Mouse (Mus musculus): Measurements from ENCODE around the gene 3110021N24Rik. TPM values are rescaled to one million over a fixed set of nuclear protein-coding genes. Genes with fewer than 3 reads are reported as not detected.
A peak's percentile ranks its signal among the peaks of the same experiment; 100 is the strongest.
"Not testable (repeated sequence)": the region's sequence is repeated elsewhere in the genome, so short reads cannot be mapped to it uniquely, and the experiment has no call there.

3110021N24Rik gene
- under 1 TPM; 0.79 to 0.86 TPM for total RNA-seq (2021)
- long read RNA-seq, experiment 1, partial matches to known transcripts = 0 of 3 reads
- long read RNA-seq, experiment 1, other reads (novel, unspliced or antisense) = 3 of 3 reads
- long read RNA-seq, experiment 2, partial matches to known transcripts = 0 of 1 reads
- long read RNA-seq, experiment 2, other reads (novel, unspliced or antisense) = 1 of 1 reads

DNA sequence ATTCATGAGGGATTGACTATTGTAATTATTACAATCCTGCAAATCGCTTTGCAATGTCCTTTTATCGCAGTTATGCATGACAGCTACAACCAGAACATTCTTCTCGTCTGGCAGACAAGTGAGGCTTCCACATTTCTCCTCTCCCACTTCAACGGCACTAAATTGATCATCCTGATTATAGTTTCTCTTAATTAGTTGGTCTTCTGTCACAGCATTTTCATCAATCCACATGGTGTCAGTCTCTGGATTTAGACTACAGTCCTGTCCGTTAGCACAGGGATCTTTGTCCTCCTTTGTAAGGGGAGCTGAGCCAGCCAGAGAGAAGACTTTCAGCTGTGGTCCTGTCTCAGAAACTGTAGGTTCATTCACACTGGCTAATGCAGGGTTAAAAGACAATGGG, at the start of gene 3110021N24Rik:
Gene 3110021N24Rik, plus strand, starts transcription at position 301 of the 400 bp plus-strand sequence.
- H3K27ac ChIP-seq = no peak within 1 kb of the TSS
- DNase-seq = no peak
- TF ChIP-seq CTCF (IDR thresholded peaks at IDR 0.05) = no peak
- intact Hi-C loops (cut with DNase I) = no loop called here
- no peak within 1 kb of the TSS for H3K4me3 ChIP-seq

GRCm38 (mm10) chr4:108686156-108686555, 33.3 kb upstream of the 3110021N24Rik start:
- Histone ChIP-seq H3K27ac (no peak overlapping the region), H3K4me3 (no peak overlapping the region)
- no peak for DNase-seq
- no peak for TF ChIP-seq CTCF (IDR thresholded peaks at IDR 0.05)
- intact Hi-C loops (cut with DNase I) = no loop called here

DNA sequence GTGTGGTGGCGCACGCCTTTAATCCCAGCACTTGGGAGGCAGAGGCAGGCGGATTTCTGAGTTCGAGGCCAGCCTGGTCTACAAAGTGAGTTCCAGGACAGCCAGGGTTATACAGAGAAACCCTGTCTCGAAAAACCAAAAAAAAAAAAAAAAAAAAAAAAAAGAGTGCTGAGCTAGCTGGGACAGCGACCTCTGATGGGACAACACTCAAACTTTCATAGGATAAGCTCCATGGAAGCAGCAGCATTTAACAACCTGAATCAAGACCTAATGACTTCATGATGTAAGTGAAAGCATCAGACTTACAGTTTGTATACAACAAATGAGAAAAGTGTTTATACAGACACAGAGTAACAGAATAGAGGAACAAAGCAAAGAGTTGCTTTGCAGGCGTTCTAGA, 32.4 kb upstream of the 3110021N24Rik start:
- H3K27ac ChIP-seq; DNase-seq; intact Hi-C loops (cut with DNase I); H3K4me3 ChIP-seq: not testable (repeated sequence)

DNA sequence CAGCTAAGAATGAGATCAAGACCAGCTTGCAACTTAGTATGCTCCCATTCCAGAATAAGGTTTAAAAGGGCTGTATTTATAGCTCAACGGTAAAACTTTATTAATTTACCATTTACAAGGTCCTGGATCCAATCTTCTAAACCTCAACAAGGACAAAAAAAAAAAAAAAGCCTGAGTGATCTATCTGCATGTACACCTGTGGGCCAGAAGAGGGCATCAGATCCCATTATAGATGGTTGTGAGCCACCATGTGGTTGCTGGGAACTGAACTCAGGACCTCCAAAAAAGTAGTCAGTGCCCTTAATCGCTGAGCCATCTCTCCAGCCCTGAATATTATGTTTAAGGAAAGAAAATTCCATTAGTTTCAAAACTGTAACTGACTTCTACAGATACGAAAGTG, 29.0 kb upstream of the 3110021N24Rik start:
- Histone ChIP-seq H3K27ac (no peak overlapping the region), H3K4me3 (no peak overlapping the region)
- intact Hi-C loops (cut with DNase I) = no loop called here
- DNase-seq = no peak
- peak; percentile 21; the same call in 1 of the 2 replicates for TF ChIP-seq CTCF (IDR thresholded peaks at IDR 0.05)

GRCm38 (mm10) chr4:108691469-108691868, 28.0 kb upstream of the 3110021N24Rik start:
- H3K27ac ChIP-seq = no peak overlapping the region
- DNase-seq = no peak
- intact Hi-C loops (cut with DNase I) = no loop called here
- no peak for TF ChIP-seq CTCF (IDR thresholded peaks at IDR 0.05)
- H3K4me3 ChIP-seq = no peak overlapping the region

DNA sequence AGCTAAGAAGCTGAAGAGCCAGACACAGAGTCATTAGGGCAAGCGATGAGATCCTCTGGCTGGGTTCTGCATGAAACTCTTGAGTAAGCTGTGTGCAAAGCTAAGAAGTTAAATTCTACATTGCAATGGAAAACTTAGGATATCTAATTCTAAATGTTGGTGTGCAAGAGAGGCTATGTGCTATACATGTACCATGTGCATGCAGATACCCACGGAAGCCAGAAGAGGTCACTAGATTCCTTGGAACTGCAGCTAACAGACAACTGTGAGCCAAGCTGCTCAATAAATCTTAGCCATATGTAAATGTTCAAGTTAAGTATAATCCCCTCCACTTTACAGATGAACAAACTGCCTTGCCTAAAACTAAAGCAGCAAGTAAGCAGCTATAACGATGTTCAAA, 22.5 kb upstream of the 3110021N24Rik start:
- intact Hi-C loops (cut with DNase I) = loop anchor here (1.0 kb wide), 1 partner anchor 83 kb away; the partner anchor contains the start of gene Zfyve9
- DNase-seq = peak; percentile 36

GRCm38 (mm10) chr4:108708209-108708608, 11.2 kb upstream of the 3110021N24Rik start:
- Histone ChIP-seq H3K4me3 (no peak overlapping the region), H3K27ac (no peak overlapping the region)
- no peak for DNase-seq
- intact Hi-C loops (cut with DNase I) = no loop called here
- TF ChIP-seq CTCF (IDR thresholded peaks at IDR 0.05) = no peak

More for the DNA sequence above, 22.5 kb upstream of the 3110021N24Rik start:
- no peak overlapping the region for H3K27ac ChIP-seq
- H3K4me3 ChIP-seq = no peak overlapping the region
- TF ChIP-seq CTCF (IDR thresholded peaks at IDR 0.05) = peak; percentile 85

GRCm38 (mm10) chr4:108721245-108721784, 1.9 kb downstream of the 3110021N24Rik start:
- TF ChIP-seq CTCF (IDR thresholded peaks at IDR 0.05) = no peak
- Histone ChIP-seq H3K27ac (no peak overlapping the region), H3K4me3 (no peak overlapping the region)
- no peak for DNase-seq
- intact Hi-C loops (cut with DNase I) = no loop called here

DNA sequence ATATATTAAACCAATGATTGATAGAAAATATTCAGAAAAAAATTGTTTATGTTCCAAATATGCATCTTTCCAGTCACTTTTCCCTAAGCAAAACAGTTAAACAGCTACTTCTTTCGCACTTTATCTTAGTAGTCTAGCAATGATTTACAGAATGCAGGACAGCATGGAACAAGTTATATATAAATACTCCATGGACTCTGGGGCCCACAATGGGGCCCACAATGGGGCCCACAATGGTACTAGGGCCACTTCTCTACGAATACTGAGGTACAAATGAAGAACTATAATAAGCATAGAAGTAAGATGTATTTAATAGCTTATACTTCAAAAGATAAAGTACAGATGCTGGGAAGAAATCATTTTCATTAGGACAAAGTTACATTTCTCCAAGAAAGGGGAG, 4.7 kb downstream of the 3110021N24Rik start:
- no peak for TF ChIP-seq CTCF (IDR thresholded peaks at IDR 0.05)
- H3K27ac ChIP-seq = no peak overlapping the region
- no peak overlapping the region for H3K4me3 ChIP-seq
- no peak for DNase-seq
- intact Hi-C loops (cut with DNase I) = no loop called here

DNA sequence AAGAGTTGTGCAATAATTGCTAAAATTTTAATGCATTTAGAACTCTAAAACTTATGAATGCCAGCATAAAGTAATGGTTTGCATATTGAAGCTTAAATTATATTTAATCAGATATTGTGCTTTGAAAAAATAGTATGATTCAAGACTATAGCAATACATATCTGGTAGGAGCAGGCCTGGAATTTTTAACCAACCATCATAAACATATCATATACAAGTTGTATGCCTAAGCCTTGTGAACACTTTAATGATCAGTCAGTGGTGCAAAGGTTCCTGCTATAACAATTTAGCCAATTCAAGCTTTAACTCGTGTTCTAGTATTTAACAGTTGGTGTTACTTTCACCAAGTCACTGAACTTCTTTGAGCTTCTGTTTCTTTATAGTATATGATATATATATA, 11.0 kb downstream of the 3110021N24Rik start:
- H3K27ac ChIP-seq = no peak overlapping the region
- no peak for DNase-seq
- intact Hi-C loops (cut with DNase I) = loop anchor here (5.0 kb wide), 1 partner anchor 37 kb away; no protein-coding TSS in a partner anchor
- no peak for TF ChIP-seq CTCF (IDR thresholded peaks at IDR 0.05)
- H3K4me3 ChIP-seq = no peak overlapping the region

DNA sequence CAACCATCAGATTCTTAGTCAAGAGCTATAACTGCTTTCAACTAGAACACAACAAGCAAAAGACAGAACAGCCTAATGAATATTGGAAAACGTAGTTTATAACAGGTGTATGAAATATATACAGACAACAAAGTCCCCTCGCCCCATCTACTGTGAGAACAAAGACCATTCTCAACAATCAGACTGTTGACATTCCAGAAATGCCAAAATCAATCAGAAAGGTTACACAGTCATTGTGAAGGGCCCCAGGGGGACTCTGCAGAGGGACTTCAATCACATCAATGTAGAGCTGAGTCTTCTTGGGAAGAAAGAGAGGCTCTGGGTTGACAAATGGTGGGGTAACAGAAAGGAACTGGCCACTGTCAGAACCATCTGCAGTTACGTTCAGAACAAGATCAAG, 12.1 kb downstream of the 3110021N24Rik start:
- Histone ChIP-seq H3K27ac (no peak overlapping the region), H3K4me3 (no peak overlapping the region)
- TF ChIP-seq CTCF (IDR thresholded peaks at IDR 0.05) = no peak
- DNase-seq = no peak
- intact Hi-C loops (cut with DNase I) = loop anchor here (5.0 kb wide), 1 partner anchor 36 kb away; no protein-coding TSS in a partner anchor

GRCm38 (mm10) chr4:108746160-108746873, 26.9 kb downstream of the 3110021N24Rik start:
- no peak for DNase-seq
- intact Hi-C loops (cut with DNase I) = no loop called here
- Histone ChIP-seq H3K4me3 (no peak overlapping the region), H3K27ac (no peak overlapping the region)
- TF ChIP-seq CTCF (IDR thresholded peaks at IDR 0.05) = no peak

DNA sequence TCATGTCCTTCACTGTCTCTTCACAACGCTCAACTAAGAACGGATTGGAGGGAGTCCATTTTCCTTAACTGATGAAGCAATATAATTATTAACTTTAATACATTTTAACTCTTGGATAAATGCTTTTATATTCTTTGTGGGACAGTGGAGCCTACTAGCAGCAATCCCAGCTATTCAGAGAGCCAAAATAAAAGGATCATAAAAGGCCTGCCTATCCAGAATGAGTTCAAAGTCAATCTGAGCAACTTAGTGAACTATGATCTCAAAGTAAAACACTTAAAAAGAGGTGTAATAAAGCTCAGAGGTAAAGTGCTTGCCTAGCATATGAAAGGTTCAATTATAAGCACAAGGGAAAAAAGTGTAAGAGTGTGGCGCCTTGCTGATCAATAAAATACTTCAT, 40.1 kb downstream of the 3110021N24Rik start:
- no peak overlapping the region for H3K4me3 ChIP-seq
- DNase-seq = no peak
- intact Hi-C loops (cut with DNase I) = no loop called here
- TF ChIP-seq CTCF (IDR thresholded peaks at IDR 0.05) = no peak
- H3K27ac ChIP-seq = no peak overlapping the region
